Mouse (Mus musculus): ENCODE measurements around the gene Gabrr2. TPM values are rescaled to one million over a fixed set of nuclear protein-coding genes. Genes with fewer than 3 reads are reported as not detected.

Gabrr2 gene
- polyA plus RNA-seq, 1 experiment, result not detected

GRCm38 (mm10) chr4:33039826-33040225 is 23.0 kb upstream of the Gabrr2 start:
- Histone ChIP-seq H3K36me3 (ENCODE audit: control insufficient read depth) (peaks cover 85% of the 10 kb centered on the region), H3K27me3 (ENCODE audit: control insufficient read depth) (no peaks in the 10 kb centered on the region), H3K9me3 (ENCODE audit: control insufficient read depth, low read length) (no peaks in the 10 kb centered on the region), H3K4me3 (replicated peaks) (no peak overlapping the region), H3K4me1 (ENCODE audit: control insufficient read depth) (no peaks in the 10 kb centered on the region; the same call in 1 of the 2 replicates)
- TF ChIP-seq GATA1 (IDR thresholded peaks at IDR 0.05; ENCODE audit: low read length) (no peak), TAL1 (IDR thresholded peaks at IDR 0.05; ENCODE audit: low read length) (no peak)

GRCm38 (mm10) chr4:33049601-33050000 is 13.2 kb upstream of the Gabrr2 start:
- Histone ChIP-seq H3K4me1 (ENCODE audit: control insufficient read depth) (no peaks in the 10 kb centered on the region), H3K9me3 (ENCODE audit: control insufficient read depth, low read length) (no peaks in the 10 kb centered on the region), H3K36me3 (ENCODE audit: control insufficient read depth) (peaks cover 82% of the 10 kb centered on the region), H3K27me3 (ENCODE audit: control insufficient read depth) (no peaks in the 10 kb centered on the region), H3K4me3 (replicated peaks) (no peak overlapping the region)
- TF ChIP-seq GATA1 (IDR thresholded peaks at IDR 0.05; ENCODE audit: low read length) (no peak), TAL1 (IDR thresholded peaks at IDR 0.05; ENCODE audit: low read length) (no peak)

- Histone ChIP-seq H3K4me1 (ENCODE audit: control insufficient read depth) (no peaks in the 10 kb centered on the region), H3K9me3 (ENCODE audit: control insufficient read depth, low read length) (no peaks in the 10 kb centered on the region), H3K36me3 (ENCODE audit: control insufficient read depth) (peaks cover 57% of the 10 kb centered on the region), H3K4me3 (replicated peaks) (no peak overlapping the region), H3K27me3 (ENCODE audit: control insufficient read depth) (no peaks in the 10 kb centered on the region)
- TF ChIP-seq GATA1 (IDR thresholded peaks at IDR 0.05; ENCODE audit: low read length), result no peak
- TF ChIP-seq TAL1 (IDR thresholded peaks at IDR 0.05; ENCODE audit: low read length), result no peak
Observed at GRCm38 (mm10) chr4:33052055-33052454, 10.7 kb upstream of the Gabrr2 start.

- peaks cover 53% of the 10 kb centered on the region for H3K36me3 ChIP-seq (ENCODE audit: control insufficient read depth)
- H3K4me1 ChIP-seq (ENCODE audit: control insufficient read depth), result no peaks in the 10 kb centered on the region
- no peak overlapping the region for H3K4me3 ChIP-seq (replicated peaks)
- no peak for TF ChIP-seq GATA1 (IDR thresholded peaks at IDR 0.05; ENCODE audit: low read length)
- TF ChIP-seq TAL1 (IDR thresholded peaks at IDR 0.05; ENCODE audit: low read length), result no peak
- no peaks in the 10 kb centered on the region for H3K27me3 ChIP-seq (ENCODE audit: control insufficient read depth)
- H3K9me3 ChIP-seq (ENCODE audit: control insufficient read depth, low read length), result no peaks in the 10 kb centered on the region
Observed at GRCm38 (mm10) chr4:33052650-33053049, 10.1 kb upstream of the Gabrr2 start.

GRCm38 (mm10) chr4:33054426-33054825 is 8.4 kb upstream of the Gabrr2 start:
- Histone ChIP-seq H3K4me3 (replicated peaks) (no peak overlapping the region), H3K4me1 (ENCODE audit: control insufficient read depth) (no peaks in the 10 kb centered on the region), H3K9me3 (ENCODE audit: control insufficient read depth, low read length) (no peaks in the 10 kb centered on the region), H3K27me3 (ENCODE audit: control insufficient read depth) (no peaks in the 10 kb centered on the region), H3K36me3 (ENCODE audit: control insufficient read depth) (peaks cover 35% of the 10 kb centered on the region)
- TF ChIP-seq TAL1 (IDR thresholded peaks at IDR 0.05; ENCODE audit: low read length) (no peak), GATA1 (IDR thresholded peaks at IDR 0.05; ENCODE audit: low read length) (no peak)

GRCm38 (mm10) chr4:33056317-33056716 is 6.5 kb upstream of the Gabrr2 start:
- TF ChIP-seq GATA1 (IDR thresholded peaks at IDR 0.05; ENCODE audit: low read length) (no peak), TAL1 (IDR thresholded peaks at IDR 0.05; ENCODE audit: low read length) (no peak)
- no peak overlapping the region for H3K4me3 ChIP-seq (replicated peaks)

GRCm38 (mm10) chr4:33057890-33058687 is 4.7 kb upstream of the Gabrr2 start:
- TF ChIP-seq GATA1 (IDR thresholded peaks at IDR 0.05; ENCODE audit: low read length), result no peak
- no peak for TF ChIP-seq TAL1 (IDR thresholded peaks at IDR 0.05; ENCODE audit: low read length)
- H3K4me1 ChIP-seq (ENCODE audit: control insufficient read depth), result no peaks in the 10 kb centered on the region
- H3K4me3 ChIP-seq (replicated peaks), result no peak overlapping the region
- no peaks in the 10 kb centered on the region for H3K9me3 ChIP-seq (ENCODE audit: control insufficient read depth, low read length)
- peaks cover 2% of the 10 kb centered on the region; the same call in 1 of the 2 replicates for H3K36me3 ChIP-seq (ENCODE audit: control insufficient read depth)
- no peaks in the 10 kb centered on the region for H3K27me3 ChIP-seq (ENCODE audit: control insufficient read depth)

More at GRCm38 (mm10) chr4:33056317-33056716, 6.5 kb upstream of the Gabrr2 start:
- Histone ChIP-seq H3K27me3 (ENCODE audit: control insufficient read depth) (no peaks in the 10 kb centered on the region), H3K4me1 (ENCODE audit: control insufficient read depth) (no peaks in the 10 kb centered on the region), H3K36me3 (ENCODE audit: control insufficient read depth) (peaks cover 19% of the 10 kb centered on the region), H3K9me3 (ENCODE audit: control insufficient read depth, low read length) (no peaks in the 10 kb centered on the region)

- no peaks in the 10 kb centered on the region for H3K9me3 ChIP-seq (ENCODE audit: control insufficient read depth, low read length)
- H3K36me3 ChIP-seq (ENCODE audit: control insufficient read depth), result no peaks in the 10 kb centered on the region
- TF ChIP-seq GATA1 (IDR thresholded peaks at IDR 0.05; ENCODE audit: low read length) (no peak), TAL1 (IDR thresholded peaks at IDR 0.05; ENCODE audit: low read length) (no peak)
- no peaks in the 10 kb centered on the region for H3K4me1 ChIP-seq (ENCODE audit: control insufficient read depth)
- H3K4me3 ChIP-seq (replicated peaks), result no peak overlapping the region
- H3K27me3 ChIP-seq (ENCODE audit: control insufficient read depth), result no peaks in the 10 kb centered on the region
Observed at GRCm38 (mm10) chr4:33061158-33061557, 1.6 kb upstream of the Gabrr2 start.

GRCm38 (mm10) chr4:33064986-33065385 is 2.2 kb downstream of the Gabrr2 start:
- H3K27me3 ChIP-seq (ENCODE audit: control insufficient read depth), result no peaks in the 10 kb centered on the region
- TF ChIP-seq GATA1 (IDR thresholded peaks at IDR 0.05; ENCODE audit: low read length) (no peak), TAL1 (IDR thresholded peaks at IDR 0.05; ENCODE audit: low read length) (no peak)
- no peaks in the 10 kb centered on the region for H3K9me3 ChIP-seq (ENCODE audit: control insufficient read depth, low read length)
- no peak overlapping the region for H3K4me3 ChIP-seq (replicated peaks)
- H3K36me3 ChIP-seq (ENCODE audit: control insufficient read depth), result no peaks in the 10 kb centered on the region
- no peaks in the 10 kb centered on the region for H3K4me1 ChIP-seq (ENCODE audit: control insufficient read depth)

Data from erythroblast, embryonic 14.5 days (primary cell).